Mouse (Mus musculus) myocyte (in vitro differentiated cells): ENCODE measurements around the gene Nap1l1. TPM values are rescaled to one million over a fixed set of nuclear protein-coding genes. Genes with fewer than 3 reads are reported as not detected.

Experiments used
- H3K27me3 ChIP-seq: one replicate; pipeline ENCODE4 v1.6.1; 2011; ENCODE audit not compliant: control insufficient read depth, insufficient read depth, insufficient read length
- H3K36me3 ChIP-seq: one replicate; pipeline ENCODE4 v1.6.1; 2011; ENCODE audit not compliant: control insufficient read depth, insufficient read depth
- H3K4me2 ChIP-seq: one replicate; pipeline ENCODE4 v1.6.1; 2011; ENCODE audit warnings: low read depth, control low read depth
- H3K4me3 ChIP-seq: one replicate; pipeline ENCODE4 v1.5.1; 2011; ENCODE audit warnings: mild to moderate bottlenecking, control low read depth, moderate library complexity
- H3K79me2 ChIP-seq: one replicate; pipeline ENCODE4 v1.6.1; 2011; ENCODE audit not compliant: control insufficient read depth, insufficient read depth
- H3ac ChIP-seq: one replicate; pipeline ENCODE4 v1.6.1; 2011; ENCODE audit not compliant: control insufficient read depth, insufficient read length
- CEBPB ChIP-seq: IDR thresholded peaks from 2 replicates; pipeline ENCODE4 v1.6.1; 2011; ENCODE audit warnings: mild to moderate bottlenecking, moderate library complexity; ENCODE audit not compliant: poor library complexity, insufficient read depth, severe bottlenecking
- E2F4 ChIP-seq: IDR thresholded peaks from one replicate; pipeline ENCODE4 v1.6.1; 2011; ENCODE audit warnings: mild to moderate bottlenecking, control low read depth, moderate library complexity; ENCODE audit not compliant: insufficient read depth
- MAX ChIP-seq: IDR thresholded peaks from one replicate; pipeline ENCODE4 v1.6.1; 2011; ENCODE audit warnings: low read depth, mild to moderate bottlenecking, control low read depth
- MYOD1 ChIP-seq, 3 experiments: IDR thresholded peaks; one replicate each; pipeline ENCODE4 v1.6.1; 2011; ENCODE audit warnings: control low read depth in 2 of 3, low read depth in 2 of 3, mild to moderate bottlenecking in 2 of 3, moderate library complexity in 1 of 3; ENCODE audit not compliant: insufficient read length in 2 of 3, control insufficient read depth in 1 of 3
- MYOG ChIP-seq, 3 experiments: IDR thresholded peaks; one replicate each; pipeline ENCODE4 v1.6.1; 2011; ENCODE audit warnings: control low read depth in 2 of 3, low read depth in 2 of 3, mild to moderate bottlenecking in 2 of 3; ENCODE audit not compliant: insufficient read length in 2 of 3, control insufficient read depth in 1 of 3, insufficient read depth in 1 of 3
- POLR2A ChIP-seq: IDR thresholded peaks from one replicate; pipeline ENCODE4 v1.6.1; 2011; ENCODE audit warnings: low read depth, mild to moderate bottlenecking, control low read depth, moderate library complexity; ENCODE audit not compliant: insufficient read length
- POLR2AphosphoS2 ChIP-seq: IDR thresholded peaks from one replicate; pipeline ENCODE4 v1.6.1; 2011; ENCODE audit warnings: low read depth, control low read depth; ENCODE audit not compliant: insufficient read length
- REST ChIP-seq: IDR thresholded peaks from one replicate; pipeline ENCODE4 v1.6.1; 2011; ENCODE audit warnings: mild to moderate bottlenecking, control low read depth, moderate library complexity; ENCODE audit not compliant: insufficient read depth, insufficient read length
- SRF ChIP-seq: IDR thresholded peaks from one replicate; pipeline ENCODE4 v1.6.1; 2011; ENCODE audit warnings: low read depth; ENCODE audit not compliant: control insufficient read depth, insufficient read length
- TCF12 ChIP-seq: IDR thresholded peaks from one replicate; pipeline ENCODE4 v1.6.1; 2011; ENCODE audit warnings: mild to moderate bottlenecking, control low read depth; ENCODE audit not compliant: poor library complexity, insufficient read depth, severe bottlenecking
- TCF3 ChIP-seq: IDR thresholded peaks from one replicate; pipeline ENCODE4 v1.6.1; 2011; ENCODE audit warnings: low read depth, control low read depth; ENCODE audit not compliant: insufficient read length
- USF1 ChIP-seq: IDR thresholded peaks from one replicate; pipeline ENCODE4 v1.6.1; 2011; ENCODE audit warnings: low read depth, mild to moderate bottlenecking, control low read depth, moderate library complexity
- polyA plus RNA-seq: library from polyadenylated mRNA; unstranded; fragments of >200 nt; fragmentation: generic; extraction: Trizol; gene quantifications from one replicate; pipeline ENCODE4 v1.2.1, GENCODE M21; 2012; ENCODE audit warnings: missing spikeins

Gene Nap1l1
- polyA plus RNA-seq, 1 experiment, result 130 TPM

- H3K36me3 ChIP-seq, result no peaks in the 10 kb centered on the region
- no peak for TF ChIP-seq SRF
- TF ChIP-seq TCF3, result no peak
- TF ChIP-seq USF1, result no peak
- TF ChIP-seq MYOD1 (IDR thresholded peaks at IDR 0.05; ENCODE audit: control insufficient read depth in 1 of 3, insufficient read length in 2 of 3, low read depth in 2 of 3), result no peak
- TF ChIP-seq MYOG (IDR thresholded peaks at IDR 0.05; ENCODE audit: control insufficient read depth in 1 of 3, insufficient read depth in 1 of 3, insufficient read length in 2 of 3, low read depth in 2 of 3), result no peak
- TF ChIP-seq MAX, result no peak
- no peak for TF ChIP-seq E2F4
- TF ChIP-seq REST, result no peak
- TF ChIP-seq TCF12, result no peak
- no peak for TF ChIP-seq CEBPB
- no peak for TF ChIP-seq POLR2A
- no peak for TF ChIP-seq POLR2AphosphoS2
- no peak overlapping the region for H3K4me2 ChIP-seq
- H3K4me3 ChIP-seq, result no peak overlapping the region
- H3ac ChIP-seq, result no peak overlapping the region
- no peaks in the 10 kb centered on the region for H3K27me3 ChIP-seq
- H3K79me2 ChIP-seq, result no peaks in the 10 kb centered on the region
Observed at GRCm38 (mm10) chr10:111519620-111520370, 46.8 kb downstream of the Nap1l1 start.

DNA sequence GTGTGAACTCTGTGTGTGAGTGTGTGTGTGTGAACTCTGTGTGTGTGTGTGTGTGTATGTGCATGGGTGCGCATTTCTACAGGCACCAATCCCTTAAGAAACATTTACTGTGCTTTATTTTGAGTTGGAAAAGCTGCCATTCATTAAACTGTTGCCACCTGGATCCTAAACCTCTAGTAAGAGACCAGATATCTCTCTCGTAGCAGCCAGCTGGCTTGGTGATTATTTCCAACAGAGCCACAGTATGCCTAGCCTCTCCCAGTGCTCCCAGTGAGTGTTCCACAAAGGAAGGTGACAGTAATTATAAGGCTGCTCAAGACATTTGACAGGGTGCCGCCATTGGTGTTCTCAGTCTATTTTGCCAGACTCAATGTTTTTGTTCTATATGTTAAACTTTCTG, 47.6 kb downstream of the Nap1l1 start:
- no peak for TF ChIP-seq MYOG (IDR thresholded peaks at IDR 0.05; ENCODE audit: control insufficient read depth in 1 of 3, insufficient read depth in 1 of 3, insufficient read length in 2 of 3, low read depth in 2 of 3)
- TF ChIP-seq MYOD1 (IDR thresholded peaks at IDR 0.05; ENCODE audit: control insufficient read depth in 1 of 3, insufficient read length in 2 of 3, low read depth in 2 of 3), result no peak
- no peak for TF ChIP-seq USF1
- no peak for TF ChIP-seq CEBPB
- TF ChIP-seq SRF, result no peak
- no peak for TF ChIP-seq TCF12
- TF ChIP-seq E2F4, result no peak
- TF ChIP-seq REST, result no peak
- TF ChIP-seq MAX, result no peak
- no peak for TF ChIP-seq POLR2A
- Histone ChIP-seq H3K79me2 (no peaks in the 10 kb centered on the region), H3K4me2 (no peak overlapping the region), H3K36me3 (no peaks in the 10 kb centered on the region), H3ac (no peak overlapping the region), H3K4me3 (no peak overlapping the region), H3K27me3 (no peaks in the 10 kb centered on the region)

- no peak for TF ChIP-seq USF1
- TF ChIP-seq POLR2A, result no peak
- no peak for TF ChIP-seq CEBPB
- no peak for TF ChIP-seq MAX
- TF ChIP-seq TCF3, result no peak
- no peak overlapping the region for H3K4me3 ChIP-seq
- no peaks in the 10 kb centered on the region for H3K27me3 ChIP-seq
Observed at GRCm38 (mm10) chr10:111521636-111522035, 48.6 kb downstream of the Nap1l1 start.

DNA sequence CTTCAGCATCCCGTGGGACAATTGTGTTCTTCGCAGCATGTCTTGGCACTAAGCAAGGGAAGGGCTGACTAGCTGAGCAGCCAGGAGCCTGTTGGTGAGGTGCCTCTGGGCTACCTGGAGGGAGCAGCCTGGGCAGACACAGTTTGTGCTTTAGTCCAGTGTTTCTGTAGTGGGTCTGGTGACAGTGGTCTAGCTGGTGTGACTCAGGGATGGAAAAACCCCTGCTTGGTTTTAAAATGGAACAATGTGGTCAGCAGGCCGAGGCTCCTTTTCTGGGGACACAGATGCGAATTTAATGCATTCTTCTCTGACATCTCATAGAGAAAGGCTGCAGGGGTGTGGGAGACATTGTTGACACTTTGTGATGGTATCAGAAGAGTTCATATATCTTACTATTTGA, 49.2 kb downstream of the Nap1l1 start:
- Histone ChIP-seq H3K79me2 (no peaks in the 10 kb centered on the region), H3K36me3 (no peaks in the 10 kb centered on the region), H3K27me3 (no peaks in the 10 kb centered on the region), H3K4me2 (no peak overlapping the region), H3K4me3 (no peak overlapping the region), H3ac (no peak overlapping the region)
- no peak for TF ChIP-seq SRF
- TF ChIP-seq USF1, result no peak
- no peak for TF ChIP-seq CEBPB
- no peak for TF ChIP-seq POLR2A
- no peak for TF ChIP-seq POLR2AphosphoS2
- TF ChIP-seq MYOD1 (IDR thresholded peaks at IDR 0.05; ENCODE audit: control insufficient read depth in 1 of 3, insufficient read length in 2 of 3, low read depth in 2 of 3), result no peak
- no peak for TF ChIP-seq REST
- no peak for TF ChIP-seq E2F4
- TF ChIP-seq MAX, result no peak
- TF ChIP-seq TCF3, result no peak
- no peak for TF ChIP-seq TCF12
- TF ChIP-seq MYOG (IDR thresholded peaks at IDR 0.05; ENCODE audit: control insufficient read depth in 1 of 3, insufficient read depth in 1 of 3, insufficient read length in 2 of 3, low read depth in 2 of 3), result no peak

More at GRCm38 (mm10) chr10:111521636-111522035, 48.6 kb downstream of the Nap1l1 start:
- Histone ChIP-seq H3K4me2 (no peak overlapping the region), H3ac (no peak overlapping the region), H3K36me3 (no peaks in the 10 kb centered on the region), H3K79me2 (no peaks in the 10 kb centered on the region)

DNA sequence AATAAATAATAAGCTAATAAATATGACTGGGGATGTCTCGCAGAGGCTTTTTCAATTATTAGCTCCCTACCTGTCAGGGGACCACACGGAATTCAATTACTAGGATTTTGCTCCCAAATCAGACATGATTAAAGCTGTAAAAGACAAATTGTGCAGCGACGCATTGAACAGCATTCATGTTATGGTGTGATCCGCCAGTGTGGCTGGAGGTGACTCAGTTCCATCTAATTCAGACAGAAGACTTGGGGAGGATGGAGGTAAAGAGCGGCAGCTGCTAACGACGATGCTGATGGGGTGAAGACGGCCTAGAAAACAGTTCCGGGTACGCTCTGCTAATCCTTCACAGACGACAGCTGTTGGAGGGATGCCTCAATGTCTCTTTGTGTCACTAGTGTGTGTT, 50.9 kb downstream of the Nap1l1 start:
- TF ChIP-seq SRF (no peak), TCF12 (no peak), E2F4 (no peak), CEBPB (no peak)
- Histone ChIP-seq H3K79me2 (no peaks in the 10 kb centered on the region), H3K27me3 (no peaks in the 10 kb centered on the region), H3ac (no peak overlapping the region), H3K36me3 (no peaks in the 10 kb centered on the region), H3K4me2 (no peak overlapping the region), H3K4me3 (no peak overlapping the region)
